In genomic region chr15:102669571-102669970, GRCm38 (mm10) we compare ENCODE assay signal across 8 mouse cellular contexts. TPM values are rescaled to one million over a fixed set of nuclear protein-coding genes. Genes with fewer than 3 reads are reported as not detected.
DNase-seq lines count a peak whose midpoint lies in the region; ATAC-seq and TF ChIP-seq lines count a peak whose summit lies in the region.
"Had no signal": no experiment of that assay in that cellular context is flagged by ENCODE, and none has a peak within 500 bp of the region (broad histone marks: within the 10 kb centered on the region; RNA-seq: fewer than 3 reads in every experiment).

No protein-coding gene starts in this region.

- peaks cover 3% of the 10 kb centered on the region; the same call in 1 of the 2 replicates for H3K4me1 ChIP-seq in liver, adult 2 months (ENCODE audit: control insufficient read depth, insufficient read depth, low read length)
- H3K4me1 ChIP-seq in forebrain, embryonic 10.5 days: peaks cover 51% of the 10 kb centered on the region
- peaks cover 23% of the 10 kb centered on the region for H3K4me1 ChIP-seq in intestine, embryonic 16.5 days (ENCODE audit: control insufficient read depth, insufficient read depth, low read length)

- H3K27me3 ChIP-seq in liver, adult 2 months (ENCODE audit: control insufficient read depth, insufficient read depth, low read length): no peaks in the 10 kb centered on the region
- no peaks in the 10 kb centered on the region for H3K27me3 ChIP-seq in forebrain, embryonic 10.5 days (ENCODE audit: poor library complexity, severe bottlenecking)
- H3K27me3 ChIP-seq in intestine, embryonic 16.5 days (replicated peaks; ENCODE audit: control insufficient read depth, insufficient read depth, low read length): no peaks in the 10 kb centered on the region
- H3K27me3 ChIP-seq in myocyte (ENCODE audit: control insufficient read depth, insufficient read depth, insufficient read length): no peaks in the 10 kb centered on the region

- no peaks in the 10 kb centered on the region for H3K9me3 ChIP-seq in forebrain, embryonic 10.5 days
- H3K9me3 ChIP-seq in intestine, embryonic 16.5 days (ENCODE audit: control insufficient read depth, low read length): no peaks in the 10 kb centered on the region

- H3K4me3 ChIP-seq in liver, adult 2 months (ENCODE audit: insufficient read depth, low read depth, low read length): no peak overlapping the region
- H3K4me3 ChIP-seq in forebrain, embryonic 10.5 days: peak overlapping the region; percentile 82
- H3K4me3 ChIP-seq in intestine, embryonic 16.5 days (ENCODE audit: low read length): no peak overlapping the region
- H3K4me3 ChIP-seq in myocyte: peak overlapping the region; percentile 70

- no peak for TF ChIP-seq CTCF in liver, adult 2 months (IDR thresholded peaks at IDR 0.05; ENCODE audit: low read depth, low read length)

- H3K36me3 ChIP-seq in liver, adult 2 months (ENCODE audit: control insufficient read depth, insufficient read depth, low read length): peaks cover 16% of the 10 kb centered on the region
- peaks cover 50% of the 10 kb centered on the region for H3K36me3 ChIP-seq in forebrain, embryonic 10.5 days (replicated peaks)
- peaks cover 5% of the 10 kb centered on the region for H3K36me3 ChIP-seq in intestine, embryonic 16.5 days (ENCODE audit: control insufficient read depth, insufficient read depth, low read length)
- H3K36me3 ChIP-seq in myocyte (ENCODE audit: control insufficient read depth, insufficient read depth): peaks cover 33% of the 10 kb centered on the region

- no peak for TF ChIP-seq POLR2A in liver, adult 2 months (IDR thresholded peaks at IDR 0.05; ENCODE audit: extremely low read depth, insufficient read depth, low read length)
- TF ChIP-seq POLR2A in myocyte (IDR thresholded peaks at IDR 0.05; ENCODE audit: insufficient read length, low read depth): no peak

- no peak overlapping the region for H3K27ac ChIP-seq in liver, adult 2 months (replicated peaks; ENCODE audit: insufficient read depth, low read depth, low read length)
- peak overlapping the region; percentile 100 for H3K27ac ChIP-seq in forebrain, embryonic 10.5 days
- H3K27ac ChIP-seq in intestine, embryonic 16.5 days (ENCODE audit: low read length): no peak overlapping the region

- DNase-seq in liver, adult 2 months (ENCODE audit: extremely low read depth, low read depth, low spot score): no peak
- DNase-seq in liver: no peak
- DNase-seq in forebrain, embryonic 10.5 days (ENCODE audit: extremely low spot score, low spot score): no peak
- DNase-seq in thymus, postnatal 10 days (ENCODE audit: low spot score in 2 of 2): no peak

- no peak overlapping the region for H3ac ChIP-seq in myocyte (ENCODE audit: control insufficient read depth, insufficient read length)

- peak overlapping the region; percentile 23; the same call in 1 of the 2 replicates for H3K4me2 ChIP-seq in intestine, embryonic 16.5 days (ENCODE audit: low read depth, low read length)
- H3K4me2 ChIP-seq in myocyte (ENCODE audit: low read depth): peak overlapping the region; percentile 93

- no peak for ATAC-seq in intestine, embryonic 16.5 days
- ATAC-seq in erythroid progenitor cell, adult 5-6 weeks (replicated peaks; ENCODE audit: low FRiP score, poor library complexity, severe bottlenecking): no peak

- H3K9ac ChIP-seq in liver, adult 2 months (ENCODE audit: low read depth, low read length): peak overlapping the region; percentile 45; the same call in 1 of the 2 replicates
- peak overlapping the region; percentile 37; the same call in 1 of the 2 replicates for H3K9ac ChIP-seq in intestine, embryonic 16.5 days (ENCODE audit: low read depth, low read length)

- peaks cover 9% of the 10 kb centered on the region; the same call in 1 of the 2 replicates for H3K79me2 ChIP-seq in liver, adult 2 months (ENCODE audit: control insufficient read depth, insufficient read depth, low read length)
- peaks cover 29% of the 10 kb centered on the region for H3K79me2 ChIP-seq in myocyte (ENCODE audit: control insufficient read depth, insufficient read depth)

- 85% methylated on average over 8 of the region's 8 CpGs for WGBS in liver, adult 2 months
- WGBS in forebrain, embryonic 10.5 days: 92% methylated on average over 8 of the region's 8 CpGs
- 83% methylated on average over 8 of the region's 8 CpGs for WGBS in intestine, embryonic 16.5 days

TF ChIP-seq in myocyte, 11 proteins besides CTCF, POLR2A, EP300 and RAD21:
- peak; percentile 60 for TF ChIP-seq POLR2AphosphoS2 (IDR thresholded peaks at IDR 0.05; ENCODE audit: insufficient read length, low read depth)
- TF ChIP-seq E2F4 (IDR thresholded peaks at IDR 0.05; ENCODE audit: insufficient read depth): no peak

RNA-seq across cellular contexts. Expression of gene Atp5g2, which starts 2.6 kb away (rescaled TPM):
- total RNA-seq in liver, adult 2 months (2014; rRNA removed): 149 and 181 TPM in 2 replicates
- 342 and 359 TPM in 2 replicates for polyA plus RNA-seq in liver, adult 2 months (2012; rRNA removed)
- polyA plus RNA-seq in forebrain, embryonic 10.5 days (2016; fragmentation: Nextera tagmentation; extraction: Ambion mirVana): 65.1 and 69.2 TPM in 2 replicates
- 55.5 and 77.3 TPM in 2 replicates for polyA plus RNA-seq in intestine, embryonic 16.5 days (2015; fragmentation: Nextera tagmentation; extraction: Ambion mirVana)
- 947 TPM for polyA plus RNA-seq in myocyte (2012; fragmentation: generic; extraction: Trizol)
- 10.5 and 17.7 TPM in 2 replicates for total RNA-seq in erythroid progenitor cell, adult 5-6 weeks (2015; ENCODE audit: low replicate concordance)
- 19.1 and 31.2 TPM in 2 replicates for total RNA-seq in erythroid progenitor cell, adult 5-6 weeks (2017; ENCODE audit: low replicate concordance)

RNA-seq across cellular contexts. Expression of gene Atf7, which starts 44.3 kb away (rescaled TPM):
- total RNA-seq in liver, adult 2 months (2014; rRNA removed): 10.1 and 12.6 TPM in 2 replicates
- 27.8 and 41.1 TPM in 2 replicates for polyA plus RNA-seq in liver, adult 2 months (2012; rRNA removed)
- polyA plus RNA-seq in forebrain, embryonic 10.5 days (2016; fragmentation: Nextera tagmentation; extraction: Ambion mirVana): 16.0 and 19.2 TPM in 2 replicates
- polyA plus RNA-seq in intestine, embryonic 16.5 days (2015; fragmentation: Nextera tagmentation; extraction: Ambion mirVana): 21.9 and 22.5 TPM in 2 replicates
- polyA plus RNA-seq in myocyte (2012; fragmentation: generic; extraction: Trizol): 33.7 TPM
- 55.5 and 93.1 TPM in 2 replicates for total RNA-seq in erythroid progenitor cell, adult 5-6 weeks (2015; ENCODE audit: low replicate concordance)
- 16.9 and 19.4 TPM in 2 replicates for total RNA-seq in erythroid progenitor cell, adult 5-6 weeks (2017; ENCODE audit: low replicate concordance)

RNA-seq across cellular contexts. Expression of gene Gm28047, which starts 44.7 kb away (rescaled TPM):
- total RNA-seq in liver, adult 2 months (2014; rRNA removed): not detected in 2 replicates
- not detected in 2 replicates for polyA plus RNA-seq in liver, adult 2 months (2012; rRNA removed)
- polyA plus RNA-seq in forebrain, embryonic 10.5 days (2016; fragmentation: Nextera tagmentation; extraction: Ambion mirVana): 0.50 TPM in 1 of 2 replicates, not detected in the other
- not detected in 2 replicates for polyA plus RNA-seq in intestine, embryonic 16.5 days (2015; fragmentation: Nextera tagmentation; extraction: Ambion mirVana)
- polyA plus RNA-seq in myocyte (2012; fragmentation: generic; extraction: Trizol): not detected
- total RNA-seq in erythroid progenitor cell, adult 5-6 weeks (2015; ENCODE audit: low replicate concordance): not detected in 2 replicates
- not detected in 2 replicates for total RNA-seq in erythroid progenitor cell, adult 5-6 weeks (2017; ENCODE audit: low replicate concordance)
- polyA plus RNA-seq: gonadal fat pad, adult 2 months had no signal

RNA-seq across cellular contexts. Expression of gene Calcoco1, which starts 52.4 kb away (rescaled TPM):
- 19.1 and 20.5 TPM in 2 replicates for total RNA-seq in liver, adult 2 months (2014; rRNA removed)
- 20.7 and 22.8 TPM in 2 replicates for polyA plus RNA-seq in liver, adult 2 months (2012; rRNA removed)
- 21.9 and 24.0 TPM in 2 replicates for polyA plus RNA-seq in forebrain, embryonic 10.5 days (2016; fragmentation: Nextera tagmentation; extraction: Ambion mirVana)
- polyA plus RNA-seq in intestine, embryonic 16.5 days (2015; fragmentation: Nextera tagmentation; extraction: Ambion mirVana): 26.5 and 27.0 TPM in 2 replicates
- polyA plus RNA-seq in myocyte (2012; fragmentation: generic; extraction: Trizol): 117 TPM
- total RNA-seq in erythroid progenitor cell, adult 5-6 weeks (2015; ENCODE audit: low replicate concordance): 17.6 and 21.6 TPM in 2 replicates
- total RNA-seq in erythroid progenitor cell, adult 5-6 weeks (2017; ENCODE audit: low replicate concordance): 34.1 and 40.8 TPM in 2 replicates

Comparison
In these comparisons a context has a peak if more than half of its experiments do, and no peak if none do; other contexts are left out.
1. H3K4me3 ChIP-seq: peak in forebrain, embryonic 10.5 days (single experiment) and myocyte (single experiment); none in liver, adult 2 months (single experiment) and intestine, embryonic 16.5 days (single experiment).